Mouse (Mus musculus) 3134 (cell line): ENCODE measurements around the gene Abl2.
"Not testable (repeated sequence)": the region's sequence is repeated elsewhere in the genome, so short reads cannot be mapped to it uniquely, and the experiment has no call there.

Source experiments
- DNase-seq: peaks from one replicate; pipeline ENCODE4 v3.0.0-alpha.2; 2011; ENCODE audit warnings: low spot score; ENCODE audit not compliant: insufficient read length; ENCODE audit errors: extremely low read depth

Gene Abl2

GRCm38 (mm10) chr1:156630965-156631364, 72.4 kb downstream of the Abl2 start:
- no peak for DNase-seq

- DNase-seq = no peak
Observed at GRCm38 (mm10) chr1:156633095-156633494, 74.5 kb downstream of the Abl2 start.

GRCm38 (mm10) chr1:156635148-156635547, 76.6 kb downstream of the Abl2 start:
- no peak for DNase-seq

- DNase-seq = no peak
Observed at GRCm38 (mm10) chr1:156639455-156639854, 80.9 kb downstream of the Abl2 start.

GRCm38 (mm10) chr1:156640577-156640976, 82.0 kb downstream of the Abl2 start:
- no peak for DNase-seq

GRCm38 (mm10) chr1:156641808-156642207, 83.2 kb downstream of the Abl2 start:
- no peak for DNase-seq

GRCm38 (mm10) chr1:156642813-156643212, 84.2 kb downstream of the Abl2 start:
- no peak for DNase-seq

- DNase-seq = no peak
Observed at GRCm38 (mm10) chr1:156644061-156644460, 85.5 kb downstream of the Abl2 start.

- DNase-seq = no peak
Observed at GRCm38 (mm10) chr1:156644780-156645523, 86.4 kb downstream of the Abl2 start.

- DNase-seq = no peak
Observed at GRCm38 (mm10) chr1:156645971-156646370, 87.4 kb downstream of the Abl2 start.

- no peak for DNase-seq
Observed at GRCm38 (mm10) chr1:156648705-156649104, 90.1 kb downstream of the Abl2 start.

GRCm38 (mm10) chr1:156650631-156651030, 92.0 kb downstream of the Abl2 start:
- DNase-seq = no peak

GRCm38 (mm10) chr1:156652189-156652822, 93.7 kb downstream of the Abl2 start:
- no peak for DNase-seq

GRCm38 (mm10) chr1:156654735-156655530, 96.3 kb downstream of the Abl2 start:
- no peak for DNase-seq

- DNase-seq = no peak
Observed at GRCm38 (mm10) chr1:156657523-156657922, 98.9 kb downstream of the Abl2 start.

- DNase-seq = no peak
Observed at GRCm38 (mm10) chr1:156658676-156659075, 100.1 kb downstream of the Abl2 start.

GRCm38 (mm10) chr1:156659906-156660659, 101.5 kb downstream of the Abl2 start:
- no peak for DNase-seq

GRCm38 (mm10) chr1:156660660-156661236, 102.2 kb downstream of the Abl2 start:
- not testable (repeated sequence) for DNase-seq

GRCm38 (mm10) chr1:156665777-156666176, 107.2 kb downstream of the Abl2 start:
- no peak for DNase-seq

GRCm38 (mm10) chr1:156667141-156667926, 108.7 kb downstream of the Abl2 start:
- peak; percentile 68 for DNase-seq
